Mouse (Mus musculus) E14TG2a.4 (cell line): ENCODE measurements at regions not wholly inside any gene's neighbourhood (a gene's known extent, or its start where the extent isn't known, plus 50 kb on each side); places are given as distances from the start of the nearest gene placed in this dataset.

ENCODE experiments used
- CTCF ChIP-seq: conservative IDR thresholded peaks from 2 replicates; pipeline ENCODE4 v1.5.1; 2014; ENCODE audit warnings: low read length
- NANOG ChIP-seq: IDR thresholded peaks from 2 replicates; pipeline ENCODE4 v1.6.1; 2014; ENCODE audit warnings: borderline replicate concordance, low read length, mixed read lengths

- TF ChIP-seq CTCF = no peak
- no peak for TF ChIP-seq NANOG
Measured at GRCm38 (mm10) chr7:113651696-113652095, 114.1 kb upstream of the Spon1 start.
